Mouse (Mus musculus) gastrocnemius, adult 8-10 months (tissue): ENCODE data around the gene Lbh. TPM values are rescaled to one million over a fixed set of nuclear protein-coding genes. Genes with fewer than 3 reads are reported as not detected.

Experiments
- DNase-seq, 2 experiments: peaks; one replicate each; pipeline ENCODE4 v3.0.0; 2022; ENCODE audit warnings: low spot score in 2 of 2
- total RNA-seq, 4 experiments: library from RNA; stranded (reverse); gene quantifications; 2 replicates each; pipeline ENCODE4 v1.2.4; 2022

Gene Lbh
- total RNA-seq, 4 experiments from 2014 or later: 5.3 to 6.1 (median 5.8) TPM

GRCm38 (mm10) chr17:72909061-72909852 is 8.8 kb upstream of the Lbh start:
- DNase-seq: no peak

- DNase-seq: peak in 1 of 2 experiments; percentile 24
Measured at GRCm38 (mm10) chr17:72911283-72911682, 6.8 kb upstream of the Lbh start.

GRCm38 (mm10) chr17:72911751-72912150 is 6.4 kb upstream of the Lbh start:
- DNase-seq: no peak

- DNase-seq: no peak
Measured at GRCm38 (mm10) chr17:72914082-72914481, 4.0 kb upstream of the Lbh start.

GRCm38 (mm10) chr17:72917241-72918030 is 669 bp upstream of the Lbh start:
- no peak for DNase-seq

- no peak for DNase-seq
Measured at GRCm38 (mm10) chr17:72918571-72919541, 751 bp downstream of the Lbh start.

GRCm38 (mm10) chr17:72919641-72920040 is 1.5 kb downstream of the Lbh start:
- no peak for DNase-seq

- DNase-seq: no peak
Measured at GRCm38 (mm10) chr17:72920430-72920829, 2.3 kb downstream of the Lbh start.

- no peak for DNase-seq
Measured at GRCm38 (mm10) chr17:72920971-72921370, 2.9 kb downstream of the Lbh start.

- no peak for DNase-seq
Measured at GRCm38 (mm10) chr17:72922206-72922605, 4.1 kb downstream of the Lbh start.

- DNase-seq: no peak
Measured at GRCm38 (mm10) chr17:72923283-72923682, 5.2 kb downstream of the Lbh start.

GRCm38 (mm10) chr17:72924295-72924694 is 6.2 kb downstream of the Lbh start:
- no peak for DNase-seq

GRCm38 (mm10) chr17:72925111-72925510 is 7.0 kb downstream of the Lbh start:
- no peak for DNase-seq

GRCm38 (mm10) chr17:72925804-72926617 is 7.9 kb downstream of the Lbh start:
- peak; percentile 29 to 34 for DNase-seq

- DNase-seq: no peak
Measured at GRCm38 (mm10) chr17:72926994-72927393, 8.9 kb downstream of the Lbh start.

- no peak for DNase-seq
Measured at GRCm38 (mm10) chr17:72933116-72933515, 15.0 kb downstream of the Lbh start.

GRCm38 (mm10) chr17:72934146-72934545 is 16.0 kb downstream of the Lbh start:
- no peak for DNase-seq

- no peak for DNase-seq
Measured at GRCm38 (mm10) chr17:72934653-72935052, 16.5 kb downstream of the Lbh start.

GRCm38 (mm10) chr17:72935921-72936320 is 17.8 kb downstream of the Lbh start:
- DNase-seq: no peak

GRCm38 (mm10) chr17:72936336-72936735 is 18.2 kb downstream of the Lbh start:
- DNase-seq: no peak

GRCm38 (mm10) chr17:72937204-72937603 is 19.1 kb downstream of the Lbh start:
- DNase-seq: no peak
